Mouse (Mus musculus): ENCODE data around the gene Snx32. TPM values are rescaled to one million over a fixed set of nuclear protein-coding genes. Genes with fewer than 3 reads are reported as not detected.

Snx32 gene
- polyA plus RNA-seq, 1 experiment from 2014 or later: 10.1 TPM

DNA sequence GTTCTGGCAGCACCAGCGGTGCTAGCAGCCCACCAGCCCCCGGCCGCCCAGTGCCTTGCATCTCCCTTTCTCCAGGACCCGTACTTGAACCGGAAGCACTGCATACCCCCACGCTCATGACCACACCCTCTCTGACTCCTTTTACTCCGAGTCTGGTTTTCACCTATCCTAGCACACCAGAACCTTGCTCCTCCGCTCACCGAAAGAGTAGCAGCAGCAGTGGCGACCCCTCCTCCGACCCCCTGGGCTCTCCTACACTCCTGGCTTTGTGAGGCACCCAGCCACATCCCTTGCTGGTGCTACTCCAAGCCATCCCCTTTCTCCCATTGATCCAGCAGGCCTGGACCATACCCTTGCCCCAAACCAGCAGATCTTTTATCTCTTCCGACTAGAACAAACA, 55.3 kb downstream of the Snx32 start:
- Histone ChIP-seq H3K27me3 (peaks cover 18% of the 10 kb centered on the region), H3K9ac (replicated peaks) (peak overlapping the region; percentile 18; the same call in 1 of the 2 replicates)

DNA sequence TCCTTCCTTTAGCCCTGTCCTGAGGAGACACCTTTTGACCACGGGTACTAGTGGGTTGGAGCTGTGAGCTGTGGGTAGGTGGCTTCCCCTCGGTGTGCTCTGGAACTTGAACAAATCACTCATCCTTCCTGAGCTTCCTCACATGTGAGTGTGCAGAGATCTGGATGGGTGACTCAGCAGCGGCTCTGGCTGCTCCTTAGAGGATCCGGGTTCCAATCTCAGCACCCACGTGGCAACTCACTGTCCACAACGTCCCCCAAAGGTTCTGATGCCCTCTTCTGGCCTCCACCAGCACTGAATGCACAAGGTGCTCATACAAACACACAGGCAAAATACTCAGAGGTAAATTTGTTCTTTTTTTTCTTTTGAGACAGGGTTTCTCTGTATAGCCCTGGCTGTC, 58.6 kb downstream of the Snx32 start:
- no peak for ATAC-seq (ENCODE audit: insufficient number of reproducible peaks, insufficient read depth, low FRiP score, low TSS enrichment, low read depth)
- Histone ChIP-seq H3K27me3 (peaks cover 51% of the 10 kb centered on the region), H3K9ac (replicated peaks) (no peak overlapping the region), H3K4me1 (replicated peaks) (peaks cover 36% of the 10 kb centered on the region), H3K27ac (no peak overlapping the region), H3K36me3 (peaks cover 8% of the 10 kb centered on the region), H3K4me3 (replicated peaks) (no peak overlapping the region), H3K4me2 (no peak overlapping the region), H3K9me3 (no peaks in the 10 kb centered on the region)
- 79% methylated on average over 6 of the region's 6 CpGs for WGBS

More for the DNA sequence above, 55.3 kb downstream of the Snx32 start:
- Histone ChIP-seq H3K4me1 (replicated peaks) (peaks cover 31% of the 10 kb centered on the region), H3K36me3 (peaks cover 8% of the 10 kb centered on the region), H3K9me3 (no peaks in the 10 kb centered on the region), H3K4me3 (replicated peaks) (0 out of 2 replicates have a peak overlapping the region, but pooled peaks have one; percentile 7), H3K4me2 (peak overlapping the region; percentile 98), H3K27ac (no peak overlapping the region)
- 81% methylated on average over 12 of the region's 12 CpGs for WGBS
- ATAC-seq (ENCODE audit: insufficient number of reproducible peaks, insufficient read depth, low FRiP score, low TSS enrichment, low read depth): no peak

DNA sequence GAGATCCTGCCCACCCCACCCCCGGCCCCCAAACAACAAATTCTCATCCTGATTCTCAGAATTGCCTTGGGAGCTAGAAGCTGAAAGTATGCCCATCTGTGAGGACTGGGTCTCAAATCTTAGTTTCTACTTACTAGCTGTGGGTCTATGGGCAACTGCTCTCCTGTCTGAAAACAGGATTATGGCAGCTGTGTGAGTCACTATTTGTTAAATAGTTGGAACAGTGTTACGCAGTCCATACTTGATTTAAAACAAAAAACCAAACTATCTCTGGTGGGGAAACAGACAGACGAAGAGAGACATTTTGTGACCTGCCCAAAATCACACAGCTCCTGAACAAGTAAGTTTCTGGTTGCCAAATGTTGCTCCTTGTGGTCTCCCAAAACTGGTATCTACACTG, 60.7 kb downstream of the Snx32 start:
- 87% methylated on average over 3 of the region's 3 CpGs for WGBS
- no peak for ATAC-seq (ENCODE audit: insufficient number of reproducible peaks, insufficient read depth, low FRiP score, low TSS enrichment, low read depth)
- peaks cover 7% of the 10 kb centered on the region for H3K36me3 ChIP-seq
- peaks cover 15% of the 10 kb centered on the region for H3K4me1 ChIP-seq (replicated peaks)
- H3K4me2 ChIP-seq: no peak overlapping the region
- H3K4me3 ChIP-seq (replicated peaks): no peak overlapping the region
- peaks cover 72% of the 10 kb centered on the region for H3K27me3 ChIP-seq
- no peak overlapping the region for H3K27ac ChIP-seq
- H3K9ac ChIP-seq (replicated peaks): no peak overlapping the region
- H3K9me3 ChIP-seq: no peaks in the 10 kb centered on the region

DNA sequence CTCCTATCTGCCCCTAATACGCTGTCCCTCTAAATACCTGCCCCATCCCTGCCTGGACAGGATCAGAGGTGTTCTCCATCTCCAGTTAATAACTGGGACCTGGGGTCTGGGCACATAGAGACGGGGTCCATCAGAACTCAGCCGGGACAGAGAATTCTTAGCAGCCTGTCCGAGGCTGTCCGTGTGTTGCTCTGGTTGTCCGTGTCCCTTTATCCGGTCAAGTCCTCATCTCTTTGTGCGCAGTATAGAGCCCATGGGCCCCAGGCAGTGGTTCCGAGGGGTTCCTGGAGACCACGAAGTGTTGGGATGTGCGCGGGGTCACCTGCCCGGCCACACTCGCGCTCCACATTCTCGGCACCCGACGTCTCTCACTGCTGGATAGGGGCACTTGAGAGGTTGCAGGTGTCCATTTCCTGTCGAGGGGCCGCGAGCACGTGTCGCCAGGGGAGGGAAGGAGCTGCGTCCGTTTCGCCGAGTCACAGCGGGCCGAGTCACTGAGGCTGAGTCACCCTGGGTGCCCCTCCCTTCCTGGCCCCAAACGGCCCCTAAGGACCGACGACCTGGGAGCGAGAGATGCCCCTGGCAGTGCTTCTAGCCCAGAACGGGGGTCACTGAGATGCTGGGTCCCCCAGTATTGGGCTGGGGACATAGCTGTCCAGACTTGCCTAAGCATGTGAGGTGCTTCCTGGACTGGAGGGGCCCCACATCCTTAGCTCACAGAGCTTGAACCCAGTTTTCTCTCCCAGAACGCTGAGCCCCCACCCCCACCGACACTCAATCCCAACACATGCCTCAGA, 61.8 kb downstream of the Snx32 start:
- no peak overlapping the region; the same call in 1 of the 2 replicates for H3K9ac ChIP-seq (replicated peaks)
- peaks cover 80% of the 10 kb centered on the region for H3K27me3 ChIP-seq
- no peak overlapping the region for H3K27ac ChIP-seq
- WGBS: 6% methylated on average over 36 of the region's 36 CpGs
- peak overlapping the region; percentile 97 for H3K4me2 ChIP-seq
- ATAC-seq (ENCODE audit: insufficient number of reproducible peaks, insufficient read depth, low FRiP score, low TSS enrichment, low read depth): no peak
- peaks cover 15% of the 10 kb centered on the region for H3K4me1 ChIP-seq (replicated peaks)
- no peaks in the 10 kb centered on the region for H3K36me3 ChIP-seq
- H3K4me3 ChIP-seq (replicated peaks): peak overlapping the region; percentile 55
- no peaks in the 10 kb centered on the region for H3K9me3 ChIP-seq

DNA sequence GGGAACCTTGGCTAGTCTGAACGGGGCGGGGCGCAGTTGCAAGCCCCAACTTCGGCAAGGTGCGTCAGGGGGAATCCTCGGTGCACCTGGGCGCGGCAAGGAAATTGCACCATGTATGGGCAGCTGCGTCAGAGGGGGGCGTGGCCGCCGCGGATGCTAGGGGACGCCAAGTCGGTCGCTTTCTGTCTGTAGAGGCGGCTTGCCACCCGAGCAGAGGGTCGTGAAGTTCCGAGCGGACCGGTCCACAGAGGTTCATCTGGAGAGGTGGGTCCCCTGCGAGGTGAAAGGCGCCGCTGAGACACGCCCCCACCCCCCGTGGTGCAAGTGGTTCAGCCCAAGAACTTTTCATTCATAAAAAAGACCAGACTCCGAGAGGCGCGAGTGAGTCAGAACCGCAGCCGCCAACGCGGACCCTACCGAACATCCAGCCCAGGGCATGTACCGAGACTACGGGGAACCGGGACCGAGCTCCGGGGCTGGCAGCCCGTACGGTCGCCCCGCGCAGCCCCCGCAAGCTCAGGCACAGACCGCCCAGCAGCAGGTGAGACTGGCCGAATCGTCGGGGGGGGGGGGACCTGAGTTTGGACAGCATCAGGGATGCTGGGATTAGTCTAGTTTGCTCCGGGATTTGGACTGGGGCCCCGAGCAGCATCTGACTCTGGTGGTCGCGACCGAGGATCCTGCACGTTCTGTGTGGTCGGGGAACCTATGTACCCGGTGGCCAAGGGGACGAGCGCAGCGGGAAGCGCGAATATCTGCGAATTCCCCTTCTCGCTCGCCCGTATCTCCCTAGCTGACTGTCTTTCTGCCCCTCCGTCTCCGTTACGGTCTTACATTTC, 62.6 kb downstream of the Snx32 start, which contains the start of gene Fosl1:
TSS of gene Fosl1 (plus strand) at position 33 of the 839 bp plus-strand sequence.
- H3K27me3 ChIP-seq: peaks cover 80% of the 10 kb centered on the region
- peak; percentile 28; the same call in 1 of the 2 replicates for ATAC-seq (ENCODE audit: insufficient number of reproducible peaks, insufficient read depth, low FRiP score, low TSS enrichment, low read depth)
- no peak within 1 kb of the TSS for H3K27ac ChIP-seq
- H3K9me3 ChIP-seq: no peaks in the 10 kb centered on the region
- H3K4me2 ChIP-seq: peak within 1 kb of the TSS; percentile 97
- peak within 1 kb of the TSS; percentile 51 for H3K9ac ChIP-seq (replicated peaks)
- H3K4me3 ChIP-seq (replicated peaks): peak within 1 kb of the TSS; percentile 55
- WGBS: under 1% methylated on average over 70 of the region's 70 CpGs
- peaks cover 15% of the 10 kb centered on the region for H3K4me1 ChIP-seq (replicated peaks)
- no peaks in the 10 kb centered on the region for H3K36me3 ChIP-seq

DNA sequence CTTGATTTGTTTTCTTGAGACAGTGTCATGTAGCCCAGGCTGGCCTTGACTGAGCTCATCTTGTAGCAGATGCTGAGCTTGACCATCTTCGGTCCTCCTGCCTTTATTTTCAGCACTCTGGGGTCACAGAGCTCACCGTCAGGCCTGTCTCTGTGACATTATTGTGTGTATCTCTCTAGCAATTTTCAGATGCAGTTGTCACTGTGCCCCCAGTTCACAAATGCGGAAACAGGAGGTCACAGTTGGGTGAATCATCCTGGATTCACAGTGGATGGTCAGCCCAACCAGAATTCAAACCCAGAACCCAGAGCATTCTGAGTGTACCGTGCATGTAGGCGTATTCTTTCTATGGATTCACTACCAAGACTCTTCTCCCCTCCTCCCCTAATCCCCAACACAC, 64.6 kb downstream of the Snx32 start:
- H3K4me3 ChIP-seq (replicated peaks): no peak overlapping the region
- H3K4me2 ChIP-seq: no peak overlapping the region
- WGBS: 87% methylated on average over 5 of the region's 5 CpGs
- H3K4me1 ChIP-seq (replicated peaks): peaks cover 15% of the 10 kb centered on the region
- H3K9me3 ChIP-seq: no peaks in the 10 kb centered on the region
- H3K27ac ChIP-seq: no peak overlapping the region
- peaks cover 69% of the 10 kb centered on the region for H3K27me3 ChIP-seq
- H3K36me3 ChIP-seq: no peaks in the 10 kb centered on the region
- H3K9ac ChIP-seq (replicated peaks): no peak overlapping the region
- ATAC-seq (ENCODE audit: insufficient number of reproducible peaks, insufficient read depth, low FRiP score, low TSS enrichment, low read depth): no peak

DNA sequence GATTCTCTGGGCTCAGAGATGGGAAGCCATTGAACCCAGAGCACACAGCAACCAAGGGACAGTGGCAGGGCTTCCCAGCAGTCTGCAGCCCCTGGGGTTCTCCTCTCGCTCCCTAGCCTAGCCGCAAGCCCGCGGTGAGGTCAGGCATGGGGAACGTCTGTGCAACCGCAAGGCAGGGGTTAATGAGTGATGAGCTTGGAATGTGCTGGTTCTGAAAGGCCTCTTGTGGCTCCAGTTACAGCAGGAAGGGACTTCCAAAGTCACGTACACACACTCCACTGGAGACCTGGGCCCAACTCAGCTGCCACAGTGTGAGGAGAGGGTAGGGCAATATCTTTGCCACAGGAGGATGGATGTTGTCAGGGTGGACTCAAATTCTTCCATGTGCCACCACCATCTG, 65.4 kb downstream of the Snx32 start:
- Histone ChIP-seq H3K27me3 (peaks cover 61% of the 10 kb centered on the region), H3K4me3 (replicated peaks) (no peak overlapping the region), H3K4me1 (replicated peaks) (peaks cover 15% of the 10 kb centered on the region), H3K27ac (no peak overlapping the region), H3K4me2 (no peak overlapping the region), H3K9me3 (peaks cover 6% of the 10 kb centered on the region; the same call in 1 of the 2 replicates), H3K9ac (replicated peaks) (no peak overlapping the region), H3K36me3 (no peaks in the 10 kb centered on the region)
- ATAC-seq (ENCODE audit: insufficient number of reproducible peaks, insufficient read depth, low FRiP score, low TSS enrichment, low read depth): no peak
- 26% methylated on average over 7 of the region's 7 CpGs for WGBS

DNA sequence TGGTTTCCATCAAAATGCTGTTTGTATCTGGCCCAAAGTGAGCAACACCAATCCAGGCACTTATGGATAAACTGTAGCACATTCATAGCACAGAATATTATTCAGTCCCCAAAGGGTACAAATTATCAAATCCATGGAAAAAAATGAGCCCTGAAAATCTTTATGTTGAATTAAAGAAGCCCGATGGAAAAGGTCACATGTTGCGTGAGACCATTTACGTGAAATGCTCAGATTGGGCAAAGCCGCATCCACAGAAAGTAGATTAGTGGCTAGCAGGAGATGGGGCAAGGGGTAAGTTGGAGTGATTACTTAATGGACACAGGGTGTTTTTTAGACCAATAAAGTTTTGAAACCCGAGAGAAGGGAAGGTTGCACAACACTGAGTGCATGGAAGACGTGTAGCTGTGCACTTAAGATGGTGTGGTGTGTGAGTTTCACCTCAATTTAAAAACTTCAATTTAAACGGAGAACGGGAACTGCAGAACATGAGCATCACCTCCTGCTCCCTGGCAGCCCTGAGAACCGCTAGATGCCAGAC, 65.9 kb downstream of the Snx32 start:
- H3K36me3 ChIP-seq: no peaks in the 10 kb centered on the region
- H3K4me2 ChIP-seq: no peak overlapping the region
- WGBS: 60% methylated on average over 9 of the region's 9 CpGs
- ATAC-seq (ENCODE audit: insufficient number of reproducible peaks, insufficient read depth, low FRiP score, low TSS enrichment, low read depth): no peak
- H3K27me3 ChIP-seq: peaks cover 55% of the 10 kb centered on the region
- H3K27ac ChIP-seq: no peak overlapping the region
- peaks cover 15% of the 10 kb centered on the region for H3K4me1 ChIP-seq (replicated peaks)
- no peak overlapping the region for H3K9ac ChIP-seq (replicated peaks)
- H3K4me3 ChIP-seq (replicated peaks): no peak overlapping the region
- peaks cover 6% of the 10 kb centered on the region; the same call in 1 of the 2 replicates for H3K9me3 ChIP-seq

Other genes starting within 250 kb of the Snx32 start
- gene Pacs1, start 237.4 kb downstream of the Snx32 start, polyA plus RNA-seq (2016; fragmentation: Nextera tagmentation; extraction: Ambion mirVana): 25.9 and 32.2 TPM in 2 replicates
- 380 and 389 TPM in 2 replicates for gene Sf3b2, start 215.1 kb downstream of the Snx32 start, polyA plus RNA-seq (2016; fragmentation: Nextera tagmentation; extraction: Ambion mirVana)
- gene Gal3st3, start 212.2 kb downstream of the Snx32 start, polyA plus RNA-seq (2016; fragmentation: Nextera tagmentation; extraction: Ambion mirVana): 6.1 and 6.7 TPM in 2 replicates
- gene Catsper1, start 174.8 kb downstream of the Snx32 start, polyA plus RNA-seq (2016; fragmentation: Nextera tagmentation; extraction: Ambion mirVana): not detected in 2 replicates
- gene Cst6, start 161.0 kb downstream of the Snx32 start, polyA plus RNA-seq (2016; fragmentation: Nextera tagmentation; extraction: Ambion mirVana): 1.4 and 1.9 TPM in 2 replicates
- 68.6 and 73.5 TPM in 2 replicates for gene Eif1ad, start 143.8 kb downstream of the Snx32 start, polyA plus RNA-seq (2016; fragmentation: Nextera tagmentation; extraction: Ambion mirVana)
- 453 and 465 TPM in 2 replicates for gene Banf1, start 143.4 kb downstream of the Snx32 start, polyA plus RNA-seq (2016; fragmentation: Nextera tagmentation; extraction: Ambion mirVana)
- gene Sart1, start 121.8 kb downstream of the Snx32 start, polyA plus RNA-seq (2016; fragmentation: Nextera tagmentation; extraction: Ambion mirVana): 111 and 118 TPM in 2 replicates
- 0.20 TPM in 2 replicates for gene Tsga10ip, start 108.0 kb downstream of the Snx32 start, polyA plus RNA-seq (2016; fragmentation: Nextera tagmentation; extraction: Ambion mirVana)
- gene Drap1, start 85.6 kb downstream of the Snx32 start, polyA plus RNA-seq (2016; fragmentation: Nextera tagmentation; extraction: Ambion mirVana): 310 and 324 TPM in 2 replicates
- 65.0 and 69.1 TPM in 2 replicates for gene AI837181, start 85.4 kb downstream of the Snx32 start, polyA plus RNA-seq (2016; fragmentation: Nextera tagmentation; extraction: Ambion mirVana)
- gene Fosl1, start 63.0 kb downstream of the Snx32 start, polyA plus RNA-seq (2016; fragmentation: Nextera tagmentation; extraction: Ambion mirVana): not detected in 2 replicates
- 10.4 and 10.8 TPM in 2 replicates for gene Ccdc85b, start 52.6 kb downstream of the Snx32 start, polyA plus RNA-seq (2016; fragmentation: Nextera tagmentation; extraction: Ambion mirVana)
- 130 and 140 TPM in 2 replicates for gene Fibp, start 49.9 kb downstream of the Snx32 start, polyA plus RNA-seq (2016; fragmentation: Nextera tagmentation; extraction: Ambion mirVana)
- 2.2 and 2.9 TPM in 2 replicates for gene Ctsw, start 42.0 kb downstream of the Snx32 start, polyA plus RNA-seq (2016; fragmentation: Nextera tagmentation; extraction: Ambion mirVana)
- gene Efemp2, start 36.6 kb downstream of the Snx32 start, polyA plus RNA-seq (2016; fragmentation: Nextera tagmentation; extraction: Ambion mirVana): 138 and 139 TPM in 2 replicates
- gene Mus81, start 22.1 kb downstream of the Snx32 start, polyA plus RNA-seq (2016; fragmentation: Nextera tagmentation; extraction: Ambion mirVana): 43.4 and 43.7 TPM in 2 replicates
- gene Cfl1, start 20.1 kb downstream of the Snx32 start, polyA plus RNA-seq (2016; fragmentation: Nextera tagmentation; extraction: Ambion mirVana): 2,525 and 2,543 TPM in 2 replicates
- gene 1700020D05Rik, start 6.8 kb downstream of the Snx32 start, polyA plus RNA-seq (2016; fragmentation: Nextera tagmentation; extraction: Ambion mirVana): 0.20 and 0.42 TPM in 2 replicates
- gene Ovol1, start 50.1 kb upstream of the Snx32 start, polyA plus RNA-seq (2016; fragmentation: Nextera tagmentation; extraction: Ambion mirVana): 1.2 TPM in 2 replicates
- gene Ap5b1, start 57.5 kb upstream of the Snx32 start, polyA plus RNA-seq (2016; fragmentation: Nextera tagmentation; extraction: Ambion mirVana): 1.8 TPM in 2 replicates
- gene Rnaseh2c, start 91.3 kb upstream of the Snx32 start, polyA plus RNA-seq (2016; fragmentation: Nextera tagmentation; extraction: Ambion mirVana): 171 and 193 TPM in 2 replicates
- gene Kat5, start 99.7 kb upstream of the Snx32 start, polyA plus RNA-seq (2016; fragmentation: Nextera tagmentation; extraction: Ambion mirVana): 56.3 and 60.1 TPM in 2 replicates
- gene Rela, start 126.9 kb upstream of the Snx32 start, polyA plus RNA-seq (2016; fragmentation: Nextera tagmentation; extraction: Ambion mirVana): 44.7 and 45.9 TPM in 2 replicates
- 26.5 and 27.6 TPM in 2 replicates for gene Sipa1, start 153.2 kb upstream of the Snx32 start, polyA plus RNA-seq (2016; fragmentation: Nextera tagmentation; extraction: Ambion mirVana)
- gene Map3k11, start 178.2 kb upstream of the Snx32 start, polyA plus RNA-seq (2016; fragmentation: Nextera tagmentation; extraction: Ambion mirVana): 19.4 and 19.6 TPM in 2 replicates
- 35.9 and 38.3 TPM in 2 replicates for gene Pcnx3, start 178.4 kb upstream of the Snx32 start, polyA plus RNA-seq (2016; fragmentation: Nextera tagmentation; extraction: Ambion mirVana)
- 0.40 TPM in 1 of 2 replicates, not detected in the other for gene Kcnk7, start 193.8 kb upstream of the Snx32 start, polyA plus RNA-seq (2016; fragmentation: Nextera tagmentation; extraction: Ambion mirVana)
- gene Ehbp1l1, start 215.8 kb upstream of the Snx32 start, polyA plus RNA-seq (2016; fragmentation: Nextera tagmentation; extraction: Ambion mirVana): 15.9 and 16.5 TPM in 2 replicates
- gene Fam89b, start 219.1 kb upstream of the Snx32 start, polyA plus RNA-seq (2016; fragmentation: Nextera tagmentation; extraction: Ambion mirVana): 140 and 143 TPM in 2 replicates
- 17.0 and 30.3 TPM in 2 replicates for gene Ltbp3, start 230.4 kb upstream of the Snx32 start, polyA plus RNA-seq (2016; fragmentation: Nextera tagmentation; extraction: Ambion mirVana)